Mouse (Mus musculus): ENCODE results near the gene Mogs.

The Mogs gene

GRCm38 (mm10) chr6:83121863-83122710, 6.8 kb downstream of the Mogs start:
- in situ Hi-C loops (cut with MboI, MseI), result no loop called here

DNA sequence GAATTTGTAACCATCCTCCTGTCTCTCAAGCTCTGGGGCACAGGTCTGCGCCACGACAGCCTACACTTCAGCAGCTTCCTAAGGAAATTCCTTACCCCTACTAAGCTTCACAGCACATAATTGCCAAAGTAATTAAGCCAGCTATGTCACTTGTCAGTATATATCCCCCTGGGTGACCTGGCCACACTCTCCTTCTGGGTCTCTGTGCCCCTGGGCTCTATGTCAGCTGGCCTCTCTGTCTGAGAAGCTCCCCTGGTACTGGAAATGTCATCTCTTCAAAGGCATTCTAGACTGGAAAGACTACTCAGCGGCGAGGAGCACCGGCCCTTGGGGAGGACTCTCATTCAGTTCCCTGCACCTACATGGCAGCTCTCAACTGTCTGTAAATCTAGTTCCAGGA, 7.7 kb downstream of the Mogs start:
- in situ Hi-C loops (cut with MboI, MseI), result no loop called here

DNA sequence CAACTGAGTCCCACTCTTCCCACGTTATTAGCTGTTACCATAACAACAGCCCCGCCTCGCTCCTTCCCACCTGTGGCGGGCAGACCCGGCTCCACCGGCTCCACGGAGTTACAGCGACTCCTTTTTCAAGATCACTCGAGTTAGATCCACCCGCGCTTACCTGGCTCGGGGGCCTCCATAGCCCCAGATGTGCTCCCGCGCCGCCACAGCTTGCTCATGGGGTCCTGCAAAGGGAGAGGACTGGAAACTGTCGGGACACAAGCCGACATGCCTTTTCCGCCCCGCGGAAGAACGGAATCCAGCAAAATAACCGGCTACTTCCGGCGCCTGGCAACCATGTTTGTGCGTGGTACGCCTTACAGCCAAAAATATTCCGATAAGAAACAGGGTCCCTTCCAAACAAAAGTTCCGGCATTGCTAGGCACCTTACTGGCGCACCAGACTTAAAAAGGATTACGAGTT, 9.6 kb downstream of the Mogs start:
- in situ Hi-C loops (cut with MboI, MseI), result no loop called here

DNA sequence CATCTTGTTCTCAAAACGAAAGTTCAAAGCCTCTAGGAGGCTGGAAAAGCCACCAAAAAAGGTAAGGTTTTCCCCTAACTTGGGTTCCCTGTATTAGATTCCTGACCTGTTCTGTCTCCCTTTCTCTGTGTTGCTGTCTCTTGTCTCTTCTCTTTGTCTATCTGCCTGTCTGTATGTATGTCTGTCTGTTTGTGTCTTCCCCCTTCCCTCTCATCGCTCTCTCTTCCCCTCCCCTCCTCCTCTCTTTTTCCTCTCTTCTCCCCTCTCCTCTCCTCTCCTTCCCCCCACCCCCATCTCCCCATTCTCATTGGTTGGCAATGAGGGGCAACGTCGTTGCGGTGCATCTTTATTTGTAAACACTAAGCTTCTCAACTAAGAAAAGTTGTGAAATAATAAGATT, 10.0 kb downstream of the Mogs start, which contains the start of gene Ino80b:
Ino80b (minus strand) TSS at position 101 of the 400 bp plus-strand sequence.
- in situ Hi-C loops (cut with MboI, MseI), result no loop called here

DNA sequence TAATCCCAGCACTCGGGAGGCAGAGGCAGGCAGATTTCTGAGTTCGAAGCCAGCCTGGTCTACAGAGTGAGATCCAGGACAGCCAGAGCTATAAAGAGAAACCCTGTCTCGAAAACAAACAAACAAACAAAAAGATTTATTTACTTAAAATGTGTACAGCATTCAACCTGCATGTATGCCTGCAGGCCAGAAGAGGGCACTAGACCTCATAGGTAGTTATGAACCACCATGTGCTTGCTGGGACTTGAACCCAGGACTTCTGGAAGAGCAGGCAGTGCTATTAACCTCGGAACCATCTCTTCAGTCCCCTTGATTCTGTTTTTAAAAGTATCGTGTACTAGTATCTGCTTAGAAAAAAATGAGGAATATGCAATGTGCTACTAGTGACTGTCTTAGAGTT, 12.1 kb downstream of the Mogs start:
- in situ Hi-C loops (cut with MboI, MseI), result no loop called here

- in situ Hi-C loops (cut with MboI, MseI), result no loop called here
Measured at GRCm38 (mm10) chr6:83131469-83132034, 16.3 kb downstream of the Mogs start.

- in situ Hi-C loops (cut with MboI, MseI), result no loop called here
Measured at GRCm38 (mm10) chr6:83132176-83132919, 17.1 kb downstream of the Mogs start.

DNA sequence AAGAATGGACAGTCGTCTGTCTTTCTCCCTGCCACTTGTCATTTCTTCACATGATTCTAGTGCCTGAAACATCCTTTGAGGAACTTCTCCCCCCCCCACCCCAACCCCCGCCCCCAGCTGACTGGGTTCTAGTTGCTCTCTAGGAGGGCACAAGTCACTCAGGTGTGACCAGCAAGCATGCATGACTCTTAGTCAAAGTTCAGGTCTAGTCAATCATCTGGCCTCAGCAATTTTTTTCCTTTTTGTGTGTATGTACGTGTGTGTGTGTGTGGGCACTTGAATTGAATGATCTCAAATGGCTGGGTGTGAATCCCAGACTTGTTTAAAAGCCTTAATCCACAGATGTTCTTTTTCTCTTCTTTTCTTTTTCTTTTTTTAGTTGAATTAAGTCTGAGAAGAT, 18.9 kb downstream of the Mogs start:
- in situ Hi-C loops (cut with MboI, MseI), result no loop called here

DNA sequence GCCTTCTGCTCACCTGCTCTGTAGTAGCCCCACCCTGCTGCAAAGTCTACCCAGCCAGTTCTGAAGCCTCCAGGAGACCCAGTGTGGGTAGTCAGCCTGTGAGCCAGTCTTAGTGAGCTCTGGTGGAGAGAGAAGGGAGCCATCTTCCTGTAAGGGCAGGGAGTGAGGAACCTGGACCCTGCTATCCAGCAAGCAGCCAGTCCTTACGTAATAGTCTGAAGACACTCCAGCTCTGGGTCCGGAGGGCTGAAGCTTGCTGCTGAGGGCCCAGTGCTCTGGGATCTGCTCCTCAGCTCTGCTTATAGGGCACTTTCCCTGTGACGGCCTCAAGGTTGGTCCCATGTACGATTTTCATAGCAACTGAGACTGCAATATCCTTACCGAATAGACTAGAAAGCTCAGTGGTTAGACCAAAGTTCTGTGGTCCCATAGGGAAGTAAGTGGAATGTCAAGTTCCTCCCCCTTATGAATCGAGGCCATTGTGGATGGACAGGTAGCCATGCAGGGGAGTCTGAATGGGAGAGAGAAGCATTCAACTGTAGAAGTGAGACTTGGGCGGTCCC, 19.7 kb downstream of the Mogs start, which contains the start of gene Rtkn:
Rtkn (plus strand) TSS at position 513 of the 563 bp plus-strand sequence.
- in situ Hi-C loops (cut with MboI, MseI), result no loop called here

DNA sequence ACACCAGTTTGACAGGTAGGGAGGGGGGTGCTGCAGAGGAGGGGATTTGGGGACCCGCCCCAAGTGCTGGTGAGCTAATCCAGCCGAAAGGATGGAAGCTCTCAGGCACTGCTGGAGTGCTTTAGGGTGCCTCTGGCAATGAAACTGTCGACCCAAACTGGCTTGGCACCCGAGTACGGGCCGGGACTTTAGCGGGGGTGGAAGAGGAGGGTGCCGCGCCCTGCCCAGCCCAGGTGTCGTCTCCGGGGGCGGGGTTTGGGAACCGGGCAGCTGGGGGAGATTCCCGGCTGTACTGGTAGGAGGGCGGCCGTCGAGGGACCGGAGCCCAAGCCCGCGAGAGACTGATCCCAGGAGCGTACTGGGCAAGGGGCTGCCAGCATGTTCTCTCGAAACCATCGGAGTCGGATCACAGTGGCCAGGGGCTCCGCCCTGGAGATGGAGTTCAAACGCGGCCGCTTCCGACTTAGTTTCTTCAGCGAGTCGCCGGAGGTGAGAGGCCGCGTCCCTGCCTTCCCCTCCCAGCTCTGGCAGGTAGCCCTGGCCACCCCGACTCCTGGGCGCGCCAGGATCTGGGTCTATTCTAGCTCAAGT, 20.4 kb downstream of the Mogs start:
- in situ Hi-C loops (cut with MboI, MseI), result no loop called here

- in situ Hi-C loops (cut with MboI, MseI), result no loop called here
Measured at GRCm38 (mm10) chr6:83136291-83136880, 21.1 kb downstream of the Mogs start.

DNA sequence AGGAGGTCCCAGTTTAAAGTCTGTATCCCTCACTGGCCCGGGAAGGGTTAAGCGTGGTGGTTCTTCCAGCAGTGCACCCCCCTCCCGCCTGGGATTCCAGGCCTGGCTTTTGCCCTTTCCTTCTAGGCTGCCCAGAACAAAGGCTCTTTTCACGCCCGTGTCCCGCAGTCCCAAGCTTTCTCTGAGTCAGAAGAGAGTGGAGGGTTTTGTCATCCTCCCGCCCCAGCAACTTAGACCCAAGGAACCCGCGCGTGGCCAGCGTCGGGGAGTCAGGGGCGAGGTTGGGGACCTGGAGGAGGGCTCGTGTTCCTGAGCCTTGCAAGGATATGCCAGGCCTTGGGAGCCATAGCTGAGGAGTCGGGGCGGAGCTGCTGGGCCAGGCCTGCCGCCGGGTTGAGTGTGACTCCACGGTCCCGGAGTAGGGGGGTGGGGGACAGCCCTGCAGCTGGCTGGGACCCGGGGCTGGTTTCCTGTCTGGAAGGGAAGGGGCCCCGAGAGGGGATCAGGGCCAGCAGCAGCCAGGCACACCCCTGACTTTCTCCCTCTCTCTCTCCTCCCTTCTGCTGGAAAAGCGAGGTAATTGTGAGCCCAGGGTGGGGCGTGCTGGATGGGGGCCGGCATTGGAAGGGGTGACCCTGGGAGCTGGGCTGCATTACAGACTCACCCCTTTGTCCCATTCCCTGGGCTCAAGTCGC, 21.7 kb downstream of the Mogs start:
- in situ Hi-C loops (cut with MboI, MseI), result no loop called here

GRCm38 (mm10) chr6:83137576-83137950, 22.3 kb downstream of the Mogs start:
- in situ Hi-C loops (cut with MboI, MseI), result no loop called here

DNA sequence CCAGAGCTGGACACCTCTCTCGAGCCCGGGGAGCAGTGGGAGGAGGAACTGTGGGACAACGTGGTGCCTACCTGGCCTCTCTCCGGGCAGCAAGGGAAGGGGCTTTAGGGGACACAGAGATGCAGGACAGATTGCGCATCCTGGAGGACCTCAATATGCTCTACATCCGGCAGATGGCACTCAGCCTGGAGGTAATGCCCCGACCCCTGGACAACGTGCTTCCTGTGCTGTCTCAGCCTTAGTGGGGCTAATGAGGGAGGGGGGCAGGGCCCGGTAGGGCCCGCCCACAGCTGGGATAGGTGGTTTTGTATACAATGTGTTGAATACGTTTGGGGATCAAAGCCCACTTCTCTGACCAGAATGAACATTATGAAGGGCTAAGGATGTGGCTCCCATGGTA, 22.8 kb downstream of the Mogs start:
- in situ Hi-C loops (cut with MboI, MseI), result no loop called here

DNA sequence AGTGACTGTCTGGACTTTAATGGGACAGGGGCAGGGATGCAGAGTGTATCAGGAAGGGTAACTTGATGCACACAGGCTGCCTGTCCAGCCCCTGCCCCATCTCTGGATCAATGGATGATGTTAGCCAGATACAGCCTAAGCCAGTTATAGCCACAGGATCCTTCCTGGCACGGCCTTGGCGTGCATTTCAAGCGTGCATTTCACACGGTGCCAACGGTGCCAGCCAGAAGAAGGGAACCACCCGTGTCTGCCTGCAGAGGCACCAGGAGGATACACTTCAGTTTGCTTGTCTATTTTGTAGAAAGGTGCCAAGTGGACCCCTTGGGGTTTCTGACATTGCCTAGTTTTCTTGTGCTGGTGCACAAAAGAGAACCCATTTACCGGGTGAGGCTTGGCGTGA, 24.7 kb downstream of the Mogs start:
- in situ Hi-C loops (cut with MboI, MseI), result no loop called here

DNA sequence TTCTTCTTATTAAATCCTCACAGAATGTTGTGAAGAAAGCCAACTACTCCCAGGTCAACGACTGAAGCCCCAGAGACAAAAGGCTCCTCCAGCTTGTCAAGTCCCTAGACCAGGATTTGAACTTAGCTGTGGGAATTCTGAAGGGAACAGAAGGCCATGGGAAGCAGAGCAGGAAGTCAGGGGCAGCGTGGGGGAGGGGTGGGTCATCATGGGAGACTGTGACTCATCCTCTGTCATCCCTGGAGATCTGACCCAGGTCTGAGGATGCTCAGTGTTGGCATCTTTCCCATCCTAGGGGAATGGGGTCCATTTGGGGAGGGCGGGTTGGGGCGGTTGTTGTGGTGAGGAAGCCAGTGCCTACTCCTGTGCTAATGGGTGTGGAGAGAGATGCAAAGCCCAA, 26.3 kb downstream of the Mogs start:
- in situ Hi-C loops (cut with MboI, MseI), result no loop called here

GRCm38 (mm10) chr6:83142211-83142731, 27.0 kb downstream of the Mogs start:
- in situ Hi-C loops (cut with MboI, MseI), result no loop called here

- in situ Hi-C loops (cut with MboI, MseI), result no loop called here
Measured at GRCm38 (mm10) chr6:83142886-83143285, 27.6 kb downstream of the Mogs start.

GRCm38 (mm10) chr6:83145209-83145608, 29.9 kb downstream of the Mogs start:
- in situ Hi-C loops (cut with MboI, MseI), result no loop called here

DNA sequence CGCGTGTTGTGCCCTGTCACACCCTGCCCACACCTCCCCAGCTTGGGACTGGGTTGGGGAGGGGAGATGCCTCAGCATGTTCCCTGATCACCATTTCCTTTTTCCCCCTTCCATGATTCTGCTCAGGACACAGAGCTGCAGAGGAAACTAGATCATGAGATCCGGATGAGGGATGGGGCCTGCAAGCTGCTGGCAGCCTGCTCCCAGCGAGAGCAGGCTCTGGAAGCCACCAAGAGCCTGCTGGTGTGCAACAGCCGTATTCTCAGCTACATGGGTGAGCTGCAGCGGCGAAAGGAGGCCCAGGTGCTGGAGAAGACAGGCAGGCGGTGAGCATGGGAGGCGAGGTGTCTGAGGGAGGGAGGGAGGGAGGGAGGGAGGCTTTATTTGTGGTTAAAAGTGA, 30.5 kb downstream of the Mogs start:
- in situ Hi-C loops (cut with MboI, MseI), result no loop called here

All from regulatory T cell (primary cell).